Mouse (Mus musculus): ENCODE data around the gene Dcaf10. TPM values are rescaled to one million over a fixed set of nuclear protein-coding genes. Genes with fewer than 3 reads are reported as not detected.
"Not testable (repeated sequence)": the region's sequence is repeated elsewhere in the genome, so short reads cannot be mapped to it uniquely, and the experiment has no call there.

Gene Dcaf10
- polyA plus RNA-seq, 1 experiment from 2014 or later = 9.1 TPM

GRCm38 (mm10) chr4:45392099-45392498 is 50.2 kb downstream of the Dcaf10 start:
- H3K36me3 ChIP-seq (ENCODE audit: control insufficient read depth, insufficient read depth, low read length) = no peaks in the 10 kb centered on the region
- no peak for ATAC-seq (ENCODE audit: low FRiP score, low TSS enrichment)
- 67% methylated on average over 4 of the region's 4 CpGs for WGBS

GRCm38 (mm10) chr4:45392572-45392971 is 50.7 kb downstream of the Dcaf10 start:
- H3K27ac ChIP-seq (replicated peaks) = no peak overlapping the region
- 61% methylated on average over 11 of the region's 11 CpGs for WGBS
- ATAC-seq (ENCODE audit: low FRiP score, low TSS enrichment) (no peak), DNase-seq (ENCODE audit: low spot score) (no peak)
- TF ChIP-seq EP300 (optimal IDR thresholded peaks at IDR 0.05) (no peak), CTCF (IDR thresholded peaks at IDR 0.05; ENCODE audit: low read depth) (no peak)
- no peaks in the 10 kb centered on the region for H3K27me3 ChIP-seq (ENCODE audit: control insufficient read depth, insufficient read depth, low read length)
- no peak overlapping the region for H3K4me2 ChIP-seq (replicated peaks; ENCODE audit: low read depth)
- no peaks in the 10 kb centered on the region for H3K4me1 ChIP-seq (replicated peaks; ENCODE audit: control insufficient read depth, insufficient read depth)
- H3K4me3 ChIP-seq (ENCODE audit: low read depth, low read length) = no peak overlapping the region
- H3K9ac ChIP-seq (ENCODE audit: low read length) = no peak overlapping the region
- no peaks in the 10 kb centered on the region for H3K36me3 ChIP-seq (ENCODE audit: control insufficient read depth, insufficient read depth, low read length)
- H3K9me3 ChIP-seq (ENCODE audit: control insufficient read depth, low read length) = no peaks in the 10 kb centered on the region

More at GRCm38 (mm10) chr4:45392099-45392498, 50.2 kb downstream of the Dcaf10 start:
- H3K4me3 ChIP-seq (ENCODE audit: low read depth, low read length) = no peak overlapping the region
- no peak for DNase-seq (ENCODE audit: low spot score)
- no peaks in the 10 kb centered on the region for H3K27me3 ChIP-seq (ENCODE audit: control insufficient read depth, insufficient read depth, low read length)
- H3K27ac ChIP-seq (replicated peaks) = no peak overlapping the region
- H3K4me1 ChIP-seq (replicated peaks; ENCODE audit: control insufficient read depth, insufficient read depth) = no peaks in the 10 kb centered on the region
- H3K9me3 ChIP-seq (ENCODE audit: control insufficient read depth, low read length) = no peaks in the 10 kb centered on the region
- no peak overlapping the region for H3K4me2 ChIP-seq (replicated peaks; ENCODE audit: low read depth)
- no peak overlapping the region for H3K9ac ChIP-seq (ENCODE audit: low read length)
- TF ChIP-seq EP300 (optimal IDR thresholded peaks at IDR 0.05) (no peak), CTCF (IDR thresholded peaks at IDR 0.05; ENCODE audit: low read depth) (peak; percentile 45)

- no peaks in the 10 kb centered on the region for H3K36me3 ChIP-seq (ENCODE audit: control insufficient read depth, insufficient read depth, low read length)
- no peak overlapping the region for H3K4me2 ChIP-seq (replicated peaks; ENCODE audit: low read depth)
- no peak for DNase-seq (ENCODE audit: low spot score)
- WGBS = 47% methylated on average over 8 of the region's 8 CpGs
- no peaks in the 10 kb centered on the region for H3K4me1 ChIP-seq (replicated peaks; ENCODE audit: control insufficient read depth, insufficient read depth)
- H3K9ac ChIP-seq (ENCODE audit: low read length) = no peak overlapping the region
- ATAC-seq (ENCODE audit: low FRiP score, low TSS enrichment) = no peak
- no peaks in the 10 kb centered on the region for H3K9me3 ChIP-seq (ENCODE audit: control insufficient read depth, low read length)
- H3K27ac ChIP-seq (replicated peaks) = no peak overlapping the region
- no peaks in the 10 kb centered on the region for H3K27me3 ChIP-seq (ENCODE audit: control insufficient read depth, insufficient read depth, low read length)
- no peak overlapping the region for H3K4me3 ChIP-seq (ENCODE audit: low read depth, low read length)
- TF ChIP-seq EP300 (optimal IDR thresholded peaks at IDR 0.05) (no peak), CTCF (IDR thresholded peaks at IDR 0.05; ENCODE audit: low read depth) (no peak)
Observed at GRCm38 (mm10) chr4:45392994-45393393, 51.1 kb downstream of the Dcaf10 start.

- Histone ChIP-seq H3K27ac (replicated peaks) (no peak overlapping the region), H3K4me3 (ENCODE audit: low read depth, low read length) (no peak overlapping the region), H3K9me3 (ENCODE audit: control insufficient read depth, low read length) (no peaks in the 10 kb centered on the region), H3K4me2 (replicated peaks; ENCODE audit: low read depth) (no peak overlapping the region), H3K36me3 (ENCODE audit: control insufficient read depth, insufficient read depth, low read length) (no peaks in the 10 kb centered on the region; the same call in 1 of the 2 replicates), H3K9ac (ENCODE audit: low read length) (no peak overlapping the region), H3K4me1 (replicated peaks; ENCODE audit: control insufficient read depth, insufficient read depth) (no peaks in the 10 kb centered on the region), H3K27me3 (ENCODE audit: control insufficient read depth, insufficient read depth, low read length) (no peaks in the 10 kb centered on the region)
- WGBS = 79% methylated on average over 5 of the region's 5 CpGs
- ATAC-seq (ENCODE audit: low FRiP score, low TSS enrichment) (no peak), DNase-seq (ENCODE audit: low spot score) (no peak)
- TF ChIP-seq CTCF (IDR thresholded peaks at IDR 0.05; ENCODE audit: low read depth) (no peak), EP300 (optimal IDR thresholded peaks at IDR 0.05) (no peak)
Observed at GRCm38 (mm10) chr4:45393658-45394057, 51.8 kb downstream of the Dcaf10 start.

- 78% methylated on average over 6 of the region's 6 CpGs for WGBS
- H3K27ac ChIP-seq (replicated peaks); H3K4me1 ChIP-seq (replicated peaks; ENCODE audit: control insufficient read depth, insufficient read depth): not testable (repeated sequence)
Observed at GRCm38 (mm10) chr4:45396211-45396610, 54.3 kb downstream of the Dcaf10 start.

GRCm38 (mm10) chr4:45398315-45398714 is 56.4 kb downstream of the Dcaf10 start:
- not testable (repeated sequence) for H3K4me1 ChIP-seq (replicated peaks; ENCODE audit: control insufficient read depth, insufficient read depth); DNase-seq (ENCODE audit: low spot score); H3K4me3 ChIP-seq (ENCODE audit: low read depth, low read length); ATAC-seq (ENCODE audit: low FRiP score, low TSS enrichment); H3K27me3 ChIP-seq (ENCODE audit: control insufficient read depth, insufficient read depth, low read length); H3K27ac ChIP-seq (replicated peaks); H3K4me2 ChIP-seq (replicated peaks; ENCODE audit: low read depth); H3K9ac ChIP-seq (ENCODE audit: low read length); H3K9me3 ChIP-seq (ENCODE audit: control insufficient read depth, low read length)
- WGBS = 85% methylated on average over 5 of the region's 5 CpGs
- H3K36me3 ChIP-seq (ENCODE audit: control insufficient read depth, insufficient read depth, low read length) = peaks cover 14% of the 10 kb centered on the region; the same call in 1 of the 2 replicates

More at GRCm38 (mm10) chr4:45396211-45396610, 54.3 kb downstream of the Dcaf10 start:
- not testable (repeated sequence) for H3K9me3 ChIP-seq (ENCODE audit: control insufficient read depth, low read length); H3K36me3 ChIP-seq (ENCODE audit: control insufficient read depth, insufficient read depth, low read length); DNase-seq (ENCODE audit: low spot score); H3K27me3 ChIP-seq (ENCODE audit: control insufficient read depth, insufficient read depth, low read length); ATAC-seq (ENCODE audit: low FRiP score, low TSS enrichment); H3K4me3 ChIP-seq (ENCODE audit: low read depth, low read length); H3K4me2 ChIP-seq (replicated peaks; ENCODE audit: low read depth); H3K9ac ChIP-seq (ENCODE audit: low read length)

All from stomach, postnatal 0 days (tissue).